Mouse (Mus musculus): ENCODE measurements at regions not wholly inside any gene's neighbourhood (a gene's known extent, or its start where the extent isn't known, plus 50 kb on each side); places are given as distances from the start of the nearest gene placed in this dataset.

- ATAC-seq: no peak
- 30% methylated on average over 9 of the region's 9 CpGs for WGBS (ENCODE audit: insufficient replicate concordance)
- H3K9ac ChIP-seq: no peak overlapping the region
- H3K36me3 ChIP-seq: no peaks in the 10 kb centered on the region
- 0 out of 2 replicates have a peak, but pooled peaks cover 10% of the 10 kb centered on the region for H3K27me3 ChIP-seq (replicated peaks)
- H3K4me1 ChIP-seq: no peaks in the 10 kb centered on the region
- no peak overlapping the region for H3K27ac ChIP-seq
- H3K9me3 ChIP-seq (replicated peaks): no peaks in the 10 kb centered on the region
- no peak overlapping the region for H3K4me3 ChIP-seq
- no peak overlapping the region for H3K4me2 ChIP-seq
Measured at GRCm38 (mm10) chr2:30525295-30525694, 51.3 kb upstream of the Ier5l start.

- no peaks in the 10 kb centered on the region for H3K9me3 ChIP-seq (replicated peaks)
- no peak overlapping the region for H3K27ac ChIP-seq
- no peaks in the 10 kb centered on the region for H3K4me1 ChIP-seq
- no peak for ATAC-seq
- no peak overlapping the region for H3K4me2 ChIP-seq
- no peak overlapping the region for H3K4me3 ChIP-seq
- H3K9ac ChIP-seq: no peak overlapping the region
- no peaks in the 10 kb centered on the region for H3K36me3 ChIP-seq
- 0 out of 2 replicates have a peak, but pooled peaks cover 10% of the 10 kb centered on the region for H3K27me3 ChIP-seq (replicated peaks)
- 22% methylated on average over 3 of the region's 3 CpGs for WGBS (ENCODE audit: insufficient replicate concordance)
Measured at GRCm38 (mm10) chr2:30525831-30526230, 51.8 kb upstream of the Ier5l start.

GRCm38 (mm10) chr2:30527495-30527894 lies 53.5 kb upstream of the Ier5l start:
- no peak overlapping the region for H3K4me3 ChIP-seq
- H3K9me3 ChIP-seq (replicated peaks): no peaks in the 10 kb centered on the region
- ATAC-seq: no peak
- 0 out of 2 replicates have a peak, but pooled peaks cover 2% of the 10 kb centered on the region for H3K27me3 ChIP-seq (replicated peaks)
- H3K36me3 ChIP-seq: no peaks in the 10 kb centered on the region
- H3K4me1 ChIP-seq: no peaks in the 10 kb centered on the region
- no peak overlapping the region for H3K9ac ChIP-seq
- no peak overlapping the region for H3K27ac ChIP-seq
- H3K4me2 ChIP-seq: no peak overlapping the region
- WGBS (ENCODE audit: insufficient replicate concordance): 31% methylated on average over 4 of the region's 4 CpGs

- Histone ChIP-seq H3K4me1 (no peaks in the 10 kb centered on the region), H3K36me3 (no peaks in the 10 kb centered on the region), H3K9me3 (replicated peaks) (no peaks in the 10 kb centered on the region), H3K27ac (no peak overlapping the region), H3K27me3 (replicated peaks) (no peaks in the 10 kb centered on the region), H3K4me3 (no peak overlapping the region), H3K4me2 (no peak overlapping the region), H3K9ac (no peak overlapping the region)
- ATAC-seq: no peak
Measured at GRCm38 (mm10) chr2:30532948-30533347, 58.9 kb upstream of the Ier5l start.

- Histone ChIP-seq H3K9ac (no peak overlapping the region), H3K27me3 (replicated peaks) (no peaks in the 10 kb centered on the region), H3K27ac (no peak overlapping the region), H3K9me3 (replicated peaks) (no peaks in the 10 kb centered on the region), H3K36me3 (no peaks in the 10 kb centered on the region), H3K4me3 (no peak overlapping the region), H3K4me1 (no peaks in the 10 kb centered on the region), H3K4me2 (no peak overlapping the region)
- 75% methylated on average over 6 of the region's 6 CpGs for WGBS (ENCODE audit: insufficient replicate concordance)
- ATAC-seq: no peak
Measured at GRCm38 (mm10) chr2:30533367-30533766, 59.3 kb upstream of the Ier5l start.

GRCm38 (mm10) chr2:30534485-30534884 lies 60.4 kb upstream of the Cstad start:
- H3K4me2 ChIP-seq: no peak overlapping the region
- ATAC-seq: no peak
- H3K27ac ChIP-seq: no peak overlapping the region
- no peak overlapping the region for H3K4me3 ChIP-seq
- no peaks in the 10 kb centered on the region for H3K36me3 ChIP-seq
- no peak overlapping the region for H3K9ac ChIP-seq
- 63% methylated on average over 10 of the region's 10 CpGs for WGBS (ENCODE audit: insufficient replicate concordance)
- H3K27me3 ChIP-seq (replicated peaks): no peaks in the 10 kb centered on the region
- no peaks in the 10 kb centered on the region for H3K9me3 ChIP-seq (replicated peaks)
- H3K4me1 ChIP-seq: no peaks in the 10 kb centered on the region

- Histone ChIP-seq H3K4me2 (no peak overlapping the region), H3K27ac (no peak overlapping the region), H3K4me1 (peaks cover under 1% of the 10 kb centered on the region; the same call in 1 of the 2 replicates), H3K9me3 (replicated peaks) (no peaks in the 10 kb centered on the region), H3K4me3 (no peak overlapping the region), H3K9ac (no peak overlapping the region), H3K27me3 (replicated peaks) (peaks cover 4% of the 10 kb centered on the region; the same call in 1 of the 2 replicates), H3K36me3 (no peaks in the 10 kb centered on the region)
- ATAC-seq: no peak
- 57% methylated on average over 1 of the region's 1 CpGs for WGBS (ENCODE audit: insufficient replicate concordance)
Measured at GRCm38 (mm10) chr2:30539305-30539704, 55.5 kb upstream of the Cstad start.

GRCm38 (mm10) chr2:30541541-30541940 lies 53.3 kb upstream of the Cstad start:
- Histone ChIP-seq H3K27ac (no peak overlapping the region), H3K27me3 (replicated peaks) (peaks cover 14% of the 10 kb centered on the region), H3K4me1 (peaks cover 21% of the 10 kb centered on the region), H3K36me3 (no peaks in the 10 kb centered on the region), H3K9ac (no peak overlapping the region), H3K4me2 (no peak overlapping the region), H3K4me3 (no peak overlapping the region), H3K9me3 (replicated peaks) (no peaks in the 10 kb centered on the region)
- WGBS (ENCODE audit: insufficient replicate concordance): 46% methylated on average over 4 of the region's 4 CpGs
- ATAC-seq: no peak

- WGBS (ENCODE audit: insufficient replicate concordance): 5% methylated on average over 35 of the region's 35 CpGs
- Histone ChIP-seq H3K4me2 (peak overlapping the region; percentile 66), H3K27me3 (replicated peaks) (peaks cover 14% of the 10 kb centered on the region), H3K27ac (no peak overlapping the region), H3K9ac (no peak overlapping the region; the same call in 1 of the 2 replicates), H3K4me3 (peak overlapping the region; percentile 32), H3K36me3 (no peaks in the 10 kb centered on the region), H3K4me1 (peaks cover 36% of the 10 kb centered on the region), H3K9me3 (replicated peaks) (no peaks in the 10 kb centered on the region)
- peak; percentile 75 for ATAC-seq
Measured at GRCm38 (mm10) chr2:30544782-30545435, 49.9 kb upstream of the Cstad start.

Data from liver, embryonic 12.5 days (tissue).